14 mouse cellular contexts compared by ENCODE assay signal in the genomic region with DNA sequence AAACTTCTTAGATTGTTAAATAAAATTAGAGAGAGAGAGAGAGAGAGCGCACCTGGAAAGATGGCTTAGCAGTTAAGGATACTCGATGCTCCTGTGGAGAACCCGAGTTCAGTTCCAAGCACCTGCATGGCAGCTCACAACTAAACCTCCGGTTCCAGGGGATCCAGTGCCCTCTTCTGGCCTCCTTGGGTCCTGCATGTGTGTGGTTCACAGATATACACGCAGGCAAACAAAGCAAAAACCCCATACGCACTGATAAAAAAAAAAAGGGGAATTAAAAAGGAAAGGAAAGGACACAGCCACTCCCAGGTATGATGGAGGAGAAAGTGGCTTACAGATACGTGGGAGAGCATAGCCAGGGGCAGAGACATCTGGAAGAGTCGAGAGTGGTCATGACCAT. TPM values are rescaled to one million over a fixed set of nuclear protein-coding genes. Genes with fewer than 3 reads are reported as not detected.
DNase-seq lines count a peak whose midpoint lies in the region; ATAC-seq and TF ChIP-seq lines count a peak whose summit lies in the region.
"Had no signal": no experiment of that assay in that cellular context is flagged by ENCODE, and none has a peak within 500 bp of the region (broad histone marks: within the 10 kb centered on the region; RNA-seq: fewer than 3 reads in every experiment).

No protein-coding gene starts in this region.

- 71% methylated on average over 8 of the region's 8 CpGs for WGBS in lung, postnatal 0 days

- peak; percentile 14 to 24 for DNase-seq in cerebellum, postnatal 10 days
- DNase-seq in cerebellum, postnatal 36 days = no peak
- DNase-seq in lung, postnatal 0 days (ENCODE audit: low spot score) = no peak
- DNase-seq in lung, adult 18-20 months = no peak
- DNase-seq in MEL (ENCODE audit: low read depth, low spot score) = peak; percentile 79
- peak; percentile 64 for DNase-seq in naive thymus-derived CD4-positive, alpha-beta T cell, adult 2 months (ENCODE audit: low read depth)
- no peak for DNase-seq in adipocyte (ENCODE audit: low spot score)
- DNase-seq in urinary bladder, postnatal 25 days (ENCODE audit: low spot score) = no peak
- DNase-seq: right cerebral cortex, postnatal 4 days had no signal

- no peak overlapping the region for H3K4me2 ChIP-seq in lung, postnatal 0 days (replicated peaks; ENCODE audit: low read depth, low read length)
- H3K4me2 ChIP-seq: embryonic facial prominence, embryonic 13.5 days; heart, embryonic 12.5 days; neural tube, embryonic 12.5 days had no signal

- no peaks in the 10 kb centered on the region for H3K9me3 ChIP-seq in lung, postnatal 0 days (ENCODE audit: low read length)
- no peaks in the 10 kb centered on the region for H3K9me3 ChIP-seq in MEL (replicated peaks; ENCODE audit: insufficient read depth, low read length)
- H3K9me3 ChIP-seq: embryonic facial prominence, embryonic 13.5 days; heart, embryonic 12.5 days; neural tube, embryonic 12.5 days had no signal

- peak; percentile 58 for TF ChIP-seq CTCF in lung, postnatal 0 days (IDR thresholded peaks at IDR 0.05)
- TF ChIP-seq CTCF in MEL (IDR thresholded peaks at IDR 0.05 in 2 of 3, conservative IDR thresholded peaks at IDR 0.05 in 1 of 3; ENCODE audit: control insufficient read depth in 1 of 3, insufficient read depth in 1 of 3, low read depth in 2 of 3, low read length in 3 of 3, poor library complexity in 1 of 3, severe bottlenecking in 1 of 3) = peak; percentile 76 to 85 (median 79)

- TF ChIP-seq EP300 in lung, postnatal 0 days (IDR thresholded peaks at IDR 0.05) = no peak
- TF ChIP-seq EP300 in MEL (IDR thresholded peaks at IDR 0.05; ENCODE audit: low read depth in 1 of 2, low read length in 2 of 2) = 0 out of 4 replicates have a peak, but pooled peaks have one; percentile 4 to 21

- H3K4me3 ChIP-seq in lung, postnatal 0 days (ENCODE audit: low read depth, low read length) = no peak overlapping the region
- H3K4me3 ChIP-seq in MEL (ENCODE audit: control insufficient read depth in 1 of 2, insufficient read depth in 1 of 2, low read depth in 2 of 2, low read length in 2 of 2) = no peak overlapping the region
- H3K4me3 ChIP-seq: embryonic facial prominence, embryonic 13.5 days; heart, embryonic 12.5 days; neural tube, embryonic 12.5 days had no signal

- no peak overlapping the region for H3K27ac ChIP-seq in lung, postnatal 0 days (ENCODE audit: low read length)
- H3K27ac ChIP-seq in MEL (ENCODE audit: control insufficient read depth, low read depth, low read length) = no peak overlapping the region
- H3K27ac ChIP-seq: embryonic facial prominence, embryonic 13.5 days; neural tube, embryonic 12.5 days had no signal

- no peak for ATAC-seq in lung, postnatal 0 days
- ATAC-seq: hindbrain, embryonic 16.5 days had no signal

- H3K36me3 ChIP-seq in lung, postnatal 0 days (ENCODE audit: insufficient read depth, low read length) = no peaks in the 10 kb centered on the region
- peaks cover 0 to 16% of the 10 kb centered on the region in 2 experiments; a peak in 2 of 4 replicates for H3K36me3 ChIP-seq in MEL (ENCODE audit: control insufficient read depth in 1 of 2, insufficient read depth in 2 of 2, low read length in 2 of 2)
- H3K36me3 ChIP-seq: heart, embryonic 12.5 days; neural tube, embryonic 12.5 days had no signal

- H3K27me3 ChIP-seq in lung, postnatal 0 days (replicated peaks; ENCODE audit: insufficient read depth, low read length) = no peaks in the 10 kb centered on the region
- no peaks in the 10 kb centered on the region for H3K27me3 ChIP-seq in MEL (ENCODE audit: control insufficient read depth in 1 of 2, insufficient read depth in 2 of 2, low read length in 2 of 2)
- H3K27me3 ChIP-seq: embryonic facial prominence, embryonic 13.5 days; heart, embryonic 12.5 days; neural tube, embryonic 12.5 days had no signal

- no peaks in the 10 kb centered on the region for H3K4me1 ChIP-seq in lung, postnatal 0 days (ENCODE audit: insufficient read depth, low read depth, low read length)
- peaks cover 8 to 23% of the 10 kb centered on the region in 2 experiments for H3K4me1 ChIP-seq in MEL (ENCODE audit: control insufficient read depth in 1 of 2, insufficient read depth in 2 of 2, low read length in 2 of 2)
- H3K4me1 ChIP-seq: heart, embryonic 12.5 days had no signal

- no peaks in the 10 kb centered on the region for H3K79me2 ChIP-seq in MEL (ENCODE audit: control insufficient read depth, insufficient read depth, low read length, poor library complexity)

- H3K9ac ChIP-seq in lung, postnatal 0 days (replicated peaks; ENCODE audit: low read depth) = no peak overlapping the region
- no peak overlapping the region for H3K9ac ChIP-seq in MEL (ENCODE audit: control insufficient read depth, low read depth, low read length, poor library complexity, severe bottlenecking)
- H3K9ac ChIP-seq: embryonic facial prominence, embryonic 13.5 days; heart, embryonic 12.5 days; neural tube, embryonic 12.5 days had no signal

- TF ChIP-seq RAD21 in MEL (IDR thresholded peaks at IDR 0.05; ENCODE audit: low read depth, low read length) = peak; percentile 79

- no peak for TF ChIP-seq POLR2A in MEL (IDR thresholded peaks at IDR 0.05; ENCODE audit: control insufficient read depth in 1 of 2, insufficient read depth in 1 of 2, low read depth in 1 of 2, low read length in 2 of 2, poor library complexity in 1 of 2)

TF ChIP-seq in MEL, 35 proteins besides CTCF, POLR2A, EP300 and RAD21:
- TF ChIP-seq MAX (IDR thresholded peaks at IDR 0.05; ENCODE audit: low read length) (0 out of 2 replicates have a peak, but pooled peaks have one; percentile 21), ETS1 (IDR thresholded peaks at IDR 0.05; ENCODE audit: low read depth, low read length) (no peak), ZNF384 (IDR thresholded peaks at IDR 0.05; ENCODE audit: low read depth, low read length) (peak; percentile 81), SMC3 (IDR thresholded peaks at IDR 0.05; ENCODE audit: low read depth, low read length) (peak; percentile 69), ZC3H11A (IDR thresholded peaks at IDR 0.05; ENCODE audit: low read depth, low read length) (peak; percentile 80), CHD1 (IDR thresholded peaks at IDR 0.05; ENCODE audit: low read depth, low read length) (no peak), TBP (IDR thresholded peaks at IDR 0.05; ENCODE audit: low read depth, low read length) (no peak), RCOR1 (IDR thresholded peaks at IDR 0.05; ENCODE audit: low read depth, low read length) (peak; percentile 19; the same call in 1 of the 2 replicates), ELF1 (IDR thresholded peaks at IDR 0.05; ENCODE audit: low read depth, low read length) (0 out of 2 replicates have a peak, but pooled peaks have one; percentile 25), TCF12 (IDR thresholded peaks at IDR 0.05; ENCODE audit: low read depth, low read length) (0 out of 2 replicates have a peak, but pooled peaks have one; percentile 14), ZKSCAN1 (IDR thresholded peaks at IDR 0.05; ENCODE audit: low read depth, low read length) (0 out of 2 replicates have a peak, but pooled peaks have one; percentile 16), TAL1 (IDR thresholded peaks at IDR 0.05; ENCODE audit: low read length) (no peak), GATA1 (IDR thresholded peaks at IDR 0.05; ENCODE audit: low read depth, low read length) (0 out of 2 replicates have a peak, but pooled peaks have one; percentile 19), SIN3A (IDR thresholded peaks at IDR 0.05; ENCODE audit: low read length) (no peak), POLR2AphosphoS2 (IDR thresholded peaks at IDR 0.05; ENCODE audit: low read length) (no peak)

RNA-seq across cellular contexts. Expression of a gene that starts 11.2 kb away (rescaled TPM):
- polyA plus RNA-seq in lung, postnatal 0 days (2015; fragmentation: Nextera tagmentation; extraction: Ambion mirVana) = 71.2 and 71.8 TPM in 2 replicates
- total RNA-seq in MEL (2012; rRNA removed) = not detected in 2 replicates
- under 1 TPM in 1 of 2 experiments, not detected in 1; 0.10 TPM for polyA plus RNA-seq in MEL (2012; ENCODE audit: insufficient read depth in 1 of 2, insufficient read length in 2 of 2, low read depth in 1 of 2, low replicate concordance in 2 of 2, missing spikeins in 1 of 2)

RNA-seq across cellular contexts. Expression of a gene that starts 19.8 kb away (rescaled TPM):
- 42.2 and 46.6 TPM in 2 replicates for polyA plus RNA-seq in lung, postnatal 0 days (2015; fragmentation: Nextera tagmentation; extraction: Ambion mirVana)
- total RNA-seq in MEL (2012; rRNA removed) = 54.3 and 58.4 TPM in 2 replicates
- polyA plus RNA-seq in MEL (2012; ENCODE audit: insufficient read depth in 1 of 2, insufficient read length in 2 of 2, low read depth in 1 of 2, low replicate concordance in 2 of 2, missing spikeins in 1 of 2) = 10 to 100 TPM in 1 of 2 experiments, not detected in 1; 59.2 TPM

RNA-seq across cellular contexts. Expression of a gene that starts 25.3 kb away (rescaled TPM):
- 22.9 and 23.8 TPM in 2 replicates for polyA plus RNA-seq in lung, postnatal 0 days (2015; fragmentation: Nextera tagmentation; extraction: Ambion mirVana)
- 75.7 and 76.3 TPM in 2 replicates for total RNA-seq in MEL (2012; rRNA removed)
- 10 to 100 TPM in 1 of 2 experiments, not detected in 1; 97.0 TPM for polyA plus RNA-seq in MEL (2012; ENCODE audit: insufficient read depth in 1 of 2, insufficient read length in 2 of 2, low read depth in 1 of 2, low replicate concordance in 2 of 2, missing spikeins in 1 of 2)
- total RNA-seq: megakaryocyte, adult 5-6 weeks had no signal

RNA-seq across cellular contexts. Expression of a gene that starts 30.1 kb away (rescaled TPM):
- 11.8 and 12.0 TPM in 2 replicates for polyA plus RNA-seq in lung, postnatal 0 days (2015; fragmentation: Nextera tagmentation; extraction: Ambion mirVana)
- total RNA-seq in MEL (2012; rRNA removed) = 8.5 and 11.4 TPM in 2 replicates
- polyA plus RNA-seq in MEL (2012; ENCODE audit: insufficient read depth in 1 of 2, insufficient read length in 2 of 2, low read depth in 1 of 2, low replicate concordance in 2 of 2, missing spikeins in 1 of 2) = 10 to 100 TPM in 1 of 2 experiments, not detected in 1; 32.6 TPM

RNA-seq across cellular contexts. Expression of a gene that starts 34.0 kb away (rescaled TPM):
- 0.40 and 0.49 TPM in 2 replicates for polyA plus RNA-seq in lung, postnatal 0 days (2015; fragmentation: Nextera tagmentation; extraction: Ambion mirVana)
- total RNA-seq in MEL (2012; rRNA removed) = 11.2 and 12.5 TPM in 2 replicates
- polyA plus RNA-seq in MEL (2012; ENCODE audit: insufficient read depth in 1 of 2, insufficient read length in 2 of 2, low read depth in 1 of 2, low replicate concordance in 2 of 2, missing spikeins in 1 of 2) = 10 to 100 TPM in 1 of 2 experiments, not detected in 1; 13.6 TPM

Comparison
In these comparisons a context has a peak if more than half of its experiments do, and no peak if none do; other contexts are left out.
1. DNase-seq: peak in cerebellum, postnatal 10 days (2 of 2), MEL (single experiment) and naive thymus-derived CD4-positive, alpha-beta T cell, adult 2 months (single experiment); none in cerebellum, postnatal 36 days (0 of 2), lung, postnatal 0 days (single experiment), lung, adult 18-20 months (0 of 2), adipocyte (single experiment) and urinary bladder, postnatal 25 days (single experiment).
2. RNA of a gene that starts 11.2 kb away (polyA plus RNA-seq): 71.2 to 71.8 TPM in lung, postnatal 0 days; 0.10 TPM in MEL; every median in the first group is over 10 times any median in the second.